Mouse (Mus musculus): Measurements from ENCODE around the gene Senp7.
"Not testable (repeated sequence)": the region's sequence is repeated elsewhere in the genome, so short reads cannot be mapped to it uniquely, and the experiment has no call there.

Gene Senp7

DNA sequence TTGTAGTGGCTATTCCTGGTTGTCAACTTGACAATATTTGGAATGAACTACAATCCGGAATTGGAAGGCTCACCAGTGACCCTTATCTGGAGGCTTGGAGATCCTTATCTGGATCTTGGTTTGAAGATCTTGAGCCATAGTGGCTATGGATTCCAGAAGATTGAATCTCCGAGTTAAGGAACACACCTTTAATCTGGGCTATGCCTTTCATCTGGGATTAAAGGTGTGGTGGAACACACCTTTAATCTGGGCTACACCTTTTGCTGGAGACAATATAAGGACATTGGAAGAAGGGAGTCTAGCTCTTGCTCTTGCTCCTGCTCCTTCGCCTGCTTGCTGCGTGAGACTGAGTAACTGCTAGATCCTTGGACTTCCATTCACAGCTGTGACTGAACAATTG lies at the start of gene Senp7:
TSS of gene Senp7 (plus strand) at position 301 of the 400 bp plus-strand sequence.
- DNase-seq (ENCODE audit: low spot score): not testable (repeated sequence)

DNA sequence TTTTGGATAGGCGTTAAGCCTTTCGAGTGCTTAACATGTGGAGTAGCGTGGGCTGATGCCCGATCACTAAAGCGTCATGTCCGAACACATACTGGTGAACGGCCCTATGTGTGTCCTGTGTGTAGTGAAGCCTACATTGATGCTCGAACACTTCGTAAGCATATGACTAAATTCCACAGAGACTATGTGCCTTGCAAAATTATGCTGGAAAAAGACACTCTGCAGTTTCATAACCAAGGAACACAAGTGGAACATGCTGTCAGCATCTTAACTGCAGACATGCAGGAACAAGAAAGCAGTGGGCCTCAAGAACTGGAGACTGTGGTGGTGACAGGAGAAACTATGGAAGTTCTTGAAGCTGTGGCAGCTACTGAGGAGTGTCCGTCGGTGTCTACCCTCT lies 41.3 kb upstream of the Senp7 start:
- DNase-seq (ENCODE audit: low spot score): no peak

DNA sequence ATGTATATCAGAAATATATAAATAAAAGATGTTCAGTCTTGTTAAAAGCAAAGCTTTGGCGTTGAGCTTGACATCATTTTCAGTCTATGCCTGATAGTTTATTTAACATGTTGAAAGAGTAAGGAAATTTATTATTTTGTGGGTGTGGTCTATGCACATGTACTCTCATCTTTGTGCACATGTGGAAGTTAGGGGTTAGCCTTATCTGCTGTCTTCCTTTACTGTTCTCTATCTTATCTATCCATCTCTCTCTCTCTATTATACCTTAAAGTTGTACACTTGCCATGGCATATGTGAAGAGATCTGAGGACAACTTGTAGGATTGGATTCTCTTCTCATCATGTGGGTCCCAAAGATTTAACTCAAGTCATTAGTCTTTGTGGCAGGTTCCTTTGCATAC lies 39.3 kb upstream of the Senp7 start:
- no peak for DNase-seq (ENCODE audit: low spot score)

DNA sequence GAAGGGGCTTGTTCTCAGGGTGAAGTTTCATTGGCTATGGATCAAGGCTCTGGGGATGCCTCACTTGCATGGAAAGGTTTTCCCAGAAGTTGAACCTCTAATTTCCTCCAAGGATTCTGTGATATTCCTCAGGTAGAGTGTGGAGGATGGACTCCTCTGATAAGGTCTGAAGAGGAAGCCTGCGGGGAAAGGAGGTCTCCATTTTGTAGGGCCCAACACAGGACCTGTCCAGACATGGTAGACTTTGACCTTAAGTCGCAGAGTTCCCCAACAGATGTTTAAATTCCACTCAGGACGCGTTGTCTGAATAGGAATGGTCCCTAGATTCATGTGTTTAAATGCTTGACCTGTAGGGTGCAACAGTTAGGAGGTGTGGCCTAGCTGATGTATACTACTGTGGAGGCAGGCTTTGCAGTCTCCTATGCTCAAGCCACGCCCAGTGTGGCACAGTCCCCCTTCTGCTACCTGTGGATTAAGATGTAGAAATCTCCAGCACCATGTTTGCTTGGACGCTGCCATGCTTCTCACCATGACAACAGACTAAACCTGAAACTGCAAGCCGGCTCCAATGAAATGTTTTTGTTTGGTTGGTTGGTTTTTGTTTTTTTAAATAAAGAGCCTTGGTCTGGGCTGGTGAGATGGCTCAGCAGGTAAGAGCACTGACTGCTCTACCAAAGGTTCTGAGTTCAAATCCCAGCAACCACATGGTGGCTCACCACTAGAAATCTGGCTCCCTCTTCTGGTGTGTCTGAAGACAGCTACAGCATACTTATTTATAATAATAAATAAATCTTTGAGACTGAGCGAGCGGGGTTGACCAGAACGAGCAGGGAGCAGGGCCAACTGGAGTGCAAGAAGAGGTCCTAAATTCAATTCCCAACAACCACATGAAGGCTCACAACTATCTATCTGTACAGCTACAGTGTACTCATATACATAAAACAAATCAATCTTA lies 35.1 kb upstream of the Senp7 start:
- no peak for DNase-seq (ENCODE audit: low spot score)

DNA sequence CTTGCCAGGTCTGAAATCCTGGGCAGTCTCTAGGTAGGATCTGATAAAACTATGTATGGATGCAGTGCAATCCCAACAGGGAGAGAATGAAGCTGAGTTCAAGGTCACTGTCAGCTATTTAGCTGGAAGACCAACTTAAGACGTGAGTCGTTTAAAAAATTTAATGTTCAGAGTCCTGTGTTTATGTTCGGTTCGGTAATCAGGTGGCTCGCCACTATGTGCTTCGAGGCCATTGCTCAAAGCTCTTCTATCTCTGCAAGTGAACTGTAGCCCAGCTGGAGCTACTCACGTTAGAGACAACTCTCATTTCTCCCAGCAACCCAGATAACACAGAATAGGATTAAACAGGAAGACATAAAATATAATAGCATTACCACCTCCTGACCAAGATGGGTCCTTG lies 34.1 kb upstream of the Senp7 start:
- no peak for DNase-seq (ENCODE audit: low spot score)

DNA sequence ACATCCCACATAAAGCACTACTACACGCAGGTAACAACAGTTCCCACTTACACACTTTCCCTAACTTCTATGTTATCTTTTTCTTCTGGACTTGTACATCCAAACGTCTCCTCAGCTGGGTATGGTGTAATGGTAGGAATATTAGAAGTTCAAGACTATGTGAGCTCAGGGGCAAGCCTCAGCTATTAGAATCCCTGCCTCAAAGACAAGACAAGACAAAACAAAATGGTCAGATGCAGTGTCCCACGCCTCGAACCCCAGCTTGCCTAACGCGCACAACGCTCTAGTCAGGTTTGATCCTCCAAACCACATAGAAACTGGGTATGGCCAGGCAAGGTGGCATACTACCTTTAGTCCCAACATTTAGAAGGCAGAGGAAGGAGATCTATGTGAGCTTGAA lies 28.5 kb upstream of the Senp7 start:
- DNase-seq (ENCODE audit: low spot score): no peak

DNA sequence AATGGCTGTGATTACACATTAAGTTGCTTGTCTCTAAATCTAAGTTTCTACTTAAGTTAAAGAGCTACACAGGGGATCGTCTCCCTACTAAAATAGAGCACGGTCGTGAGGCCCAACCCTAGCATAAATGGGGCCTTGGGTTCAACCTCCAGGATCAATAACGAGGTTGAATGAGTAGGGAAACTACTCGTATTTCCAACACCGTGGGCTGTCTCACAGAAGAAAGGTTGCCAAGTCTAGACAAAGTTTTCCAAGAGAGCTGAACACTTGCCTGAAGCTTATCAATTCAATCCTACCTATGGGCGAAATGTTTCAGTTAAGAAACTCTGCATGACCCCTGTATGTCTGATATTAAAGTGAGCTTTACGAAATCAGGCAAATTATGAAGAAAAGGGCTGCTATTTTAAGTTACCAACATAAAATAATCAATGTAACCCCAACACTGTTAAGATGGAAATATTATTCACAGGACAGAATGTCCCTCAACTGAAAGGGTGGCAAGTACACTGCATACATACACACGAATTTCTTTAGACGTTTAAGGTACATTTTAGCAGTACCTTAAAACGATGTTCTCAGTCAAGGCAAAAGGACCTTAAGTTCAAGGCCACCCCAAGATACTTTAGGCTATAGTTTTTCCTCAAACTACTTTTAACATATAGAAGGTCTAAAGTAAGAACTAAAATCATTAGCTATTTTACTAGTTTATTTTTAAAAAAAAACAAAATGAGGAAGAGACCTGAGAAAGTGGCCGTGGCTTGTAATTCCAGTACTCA lies 20.1 kb upstream of the Senp7 start:
- DNase-seq (ENCODE audit: low spot score): no peak

DNA sequence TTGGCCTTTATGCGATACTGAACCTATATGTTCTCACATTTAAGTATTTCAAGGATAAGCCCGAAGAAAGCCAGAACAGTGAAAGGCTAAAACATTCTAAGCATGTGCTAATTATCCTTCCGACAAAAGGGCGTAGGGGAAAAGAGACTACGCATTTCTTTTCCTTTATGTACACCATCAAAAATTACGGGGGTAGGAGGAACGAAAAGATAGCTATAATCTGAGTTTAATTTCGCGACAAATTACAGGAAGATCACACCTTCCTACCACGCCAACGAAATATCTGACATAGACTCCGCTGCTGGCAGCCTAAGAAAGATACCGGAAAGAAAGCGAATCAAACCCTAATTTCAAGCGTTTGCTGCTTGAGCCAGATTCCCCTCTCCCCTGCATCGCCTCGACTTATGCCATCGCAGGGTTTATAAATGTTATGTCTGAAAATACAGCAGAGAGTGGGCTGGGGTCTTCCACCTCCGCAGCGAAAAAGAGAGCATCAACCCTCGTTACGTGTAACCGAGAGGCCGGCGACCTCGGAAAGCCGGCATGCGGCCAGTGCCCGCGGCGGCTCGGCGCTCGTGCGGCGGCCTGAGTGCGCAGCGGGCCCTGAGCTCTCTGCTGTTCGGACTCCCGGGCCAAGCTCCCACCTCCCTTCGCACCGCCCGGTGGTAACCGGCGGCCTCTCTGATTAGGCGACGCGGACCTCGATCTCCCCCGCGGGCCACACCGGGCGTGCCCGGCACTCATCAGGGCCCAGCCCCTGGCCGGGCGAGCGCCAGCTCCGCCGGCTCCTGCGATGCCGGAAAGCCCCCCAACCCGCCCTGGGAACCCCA lies 19.2 kb upstream of the Senp7 start:
- no peak for DNase-seq (ENCODE audit: low spot score)

DNA sequence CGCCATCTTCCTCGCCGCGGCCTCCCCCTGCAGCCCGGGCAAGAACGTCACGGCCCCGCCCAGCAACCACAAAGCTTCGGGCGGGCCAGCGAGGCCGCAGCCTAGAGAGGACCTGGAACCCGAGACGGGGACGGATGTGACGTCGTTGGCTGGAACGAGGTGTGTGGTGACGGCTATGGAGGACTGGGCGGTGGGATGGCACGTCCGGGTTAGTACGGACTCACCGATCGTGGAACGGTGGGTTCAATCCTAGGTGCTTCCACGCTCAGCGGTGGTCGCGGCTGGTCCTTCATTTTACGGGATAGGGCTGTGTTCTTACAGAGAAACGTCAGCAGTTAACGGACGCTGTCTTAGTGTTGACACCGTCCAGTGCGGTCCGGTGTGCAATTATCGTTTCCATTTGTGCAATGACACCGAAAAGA lies 18.5 kb upstream of the Senp7 start, which contains the start of gene Pcnp:
TSS of gene Pcnp (minus strand) at position 79 of the 422 bp plus-strand sequence.
- DNase-seq (ENCODE audit: low spot score): peak; percentile 96

DNA sequence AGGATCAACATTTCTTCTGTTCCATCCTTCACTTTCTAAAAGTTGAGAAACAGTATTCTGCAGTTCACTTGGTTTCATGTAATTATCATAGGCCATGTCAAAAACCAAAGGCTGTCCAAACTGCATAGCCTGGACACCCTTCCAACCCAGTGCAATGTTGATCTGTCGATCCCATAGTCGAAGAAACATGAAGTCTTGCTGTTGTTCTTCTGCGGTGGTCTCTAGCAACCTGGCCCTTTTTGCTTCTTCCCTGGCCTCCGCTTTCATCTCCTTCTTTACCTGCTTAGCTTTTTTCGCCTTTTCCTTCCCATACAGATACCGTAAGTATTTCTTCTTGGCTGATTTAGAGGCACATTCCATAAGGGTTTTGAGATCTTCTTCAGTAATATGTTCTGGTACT lies 13.6 kb upstream of the Senp7 start:
- no peak for DNase-seq (ENCODE audit: low spot score)

DNA sequence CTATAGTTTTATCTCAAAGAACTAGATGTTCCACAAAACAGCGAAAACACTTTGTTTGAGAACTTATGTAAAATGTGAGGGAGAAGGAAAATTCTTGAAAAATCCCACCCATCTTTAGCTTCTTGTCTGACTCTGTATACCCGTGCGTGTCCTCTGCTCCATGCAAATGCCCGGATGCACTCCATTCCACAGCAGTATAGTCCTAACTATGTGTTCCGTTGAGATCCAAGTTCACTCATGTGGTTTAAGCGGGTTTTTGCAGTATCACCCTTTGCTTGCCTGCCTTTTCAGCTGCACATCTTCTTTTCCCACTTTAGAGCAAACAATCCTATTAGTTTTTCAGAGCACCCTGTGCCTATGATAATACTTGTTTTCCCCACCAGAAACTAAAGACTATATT lies 11.6 kb upstream of the Senp7 start:
- no peak for DNase-seq (ENCODE audit: low spot score)

DNA sequence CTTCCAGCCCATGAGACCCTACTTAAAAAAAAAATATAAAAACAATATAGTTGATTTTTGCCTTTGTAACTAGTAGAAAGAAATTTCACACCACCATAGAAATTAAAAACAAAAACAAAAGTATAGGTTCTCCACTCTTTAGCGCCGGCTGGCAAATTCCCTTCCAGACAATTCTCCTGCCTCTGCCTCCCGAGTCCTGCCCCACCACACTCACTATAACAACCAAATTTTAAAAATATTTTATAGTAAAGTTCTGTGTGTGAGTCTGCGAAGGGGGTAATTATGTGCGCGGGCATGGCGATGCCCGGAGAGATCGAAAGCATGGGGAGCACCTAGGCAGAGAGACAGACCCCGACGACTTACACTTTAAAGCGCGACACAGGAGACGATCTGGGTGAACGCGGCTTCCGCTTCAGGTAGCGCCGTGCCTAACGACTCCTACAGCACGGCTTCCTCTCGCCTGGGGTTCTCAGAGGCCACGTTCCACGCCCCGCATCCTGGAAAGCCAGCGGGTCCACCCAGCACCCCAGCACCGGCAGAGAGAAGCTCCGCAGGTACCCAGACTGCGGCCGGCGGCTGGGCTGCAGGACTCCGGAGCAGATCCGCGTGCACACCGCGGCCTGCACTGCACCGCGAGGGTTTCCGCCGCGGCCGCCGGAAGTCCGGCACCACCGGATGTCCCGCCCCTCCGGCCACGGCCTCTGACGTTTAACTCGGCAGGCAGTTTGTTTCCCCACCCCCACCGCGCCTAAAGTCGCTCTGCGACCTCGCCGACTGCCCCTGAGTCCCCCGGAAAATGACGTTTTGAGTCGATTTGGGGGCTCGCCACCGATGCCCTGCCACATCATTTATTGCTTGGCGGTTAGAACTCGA lies 10.8 kb upstream of the Senp7 start, which contains the start of gene Trmt10c:
TSS of gene Trmt10c (minus strand) at position 682 of the 873 bp plus-strand sequence.
- DNase-seq (ENCODE audit: low spot score): peak; percentile 95

DNA sequence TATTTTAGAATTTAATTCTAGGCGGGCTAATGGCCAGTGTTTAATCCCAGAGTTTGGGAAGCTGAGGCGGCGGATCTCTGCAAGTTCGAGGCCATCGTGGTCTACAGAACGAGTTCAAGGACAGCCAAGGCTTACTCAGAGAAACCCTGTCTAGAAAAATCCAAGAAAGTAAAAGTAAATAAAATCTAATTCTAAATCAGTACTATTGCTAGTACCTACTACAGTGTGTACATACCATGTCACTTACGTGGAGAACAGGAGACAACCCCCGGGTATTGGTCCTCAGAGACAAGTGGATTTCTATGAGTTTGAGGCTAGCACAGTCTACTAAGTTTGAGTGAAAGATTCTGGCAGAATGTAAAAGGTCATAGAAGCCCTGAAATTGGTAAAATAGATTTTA lies 10.0 kb upstream of the Senp7 start:
- no peak for DNase-seq (ENCODE audit: low spot score)

DNA sequence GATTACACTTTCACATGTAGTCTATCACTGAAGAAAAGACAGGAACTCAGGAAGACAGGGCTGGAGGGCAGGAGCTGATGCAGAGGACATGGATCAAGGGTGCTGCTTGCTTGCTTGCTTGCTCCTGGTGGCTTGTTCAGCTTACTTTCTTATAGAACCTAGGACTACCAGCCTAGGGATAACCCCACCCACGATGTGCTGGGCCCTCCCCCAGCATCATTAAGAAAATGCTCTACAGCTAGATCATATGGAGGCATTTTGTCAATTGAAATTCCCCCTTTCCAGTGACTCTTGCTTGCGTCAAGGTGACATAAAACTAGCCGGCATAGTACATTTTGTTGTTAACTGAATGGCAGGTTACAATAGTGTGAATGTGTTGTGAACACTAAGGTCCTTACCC lies 7.8 kb downstream of the Senp7 start:
- no peak for DNase-seq (ENCODE audit: low spot score)

DNA sequence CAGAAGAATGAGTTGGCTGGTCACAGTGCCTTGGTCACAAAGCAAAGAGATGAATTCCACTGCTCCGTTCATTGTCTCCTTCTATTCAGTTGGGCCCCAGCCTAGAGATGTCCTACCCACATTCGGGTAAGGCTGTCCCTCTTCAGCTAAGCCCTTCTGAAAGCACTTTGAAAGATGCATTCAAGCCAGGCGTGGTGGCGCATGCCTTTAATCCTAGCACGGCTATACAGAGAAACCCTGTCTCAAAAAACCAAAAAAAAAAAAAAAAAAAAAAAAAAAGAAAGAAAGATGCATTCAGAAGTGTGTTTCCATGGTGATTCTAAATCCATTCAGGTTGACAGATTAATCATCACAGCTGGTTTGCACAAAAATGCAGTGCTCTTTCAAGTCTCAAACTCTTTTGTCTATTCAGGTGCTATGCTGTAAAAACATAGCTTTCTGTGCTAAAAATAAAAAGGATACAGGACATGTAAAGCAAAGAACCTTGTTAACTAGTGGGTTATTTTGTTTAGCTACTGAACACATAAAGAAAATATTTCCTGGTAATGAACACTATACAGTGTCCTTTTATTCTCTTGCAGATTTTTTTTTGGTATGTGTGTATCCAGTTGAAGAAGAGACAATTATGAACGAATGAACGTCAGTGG lies 8.9 kb downstream of the Senp7 start:
- no peak for DNase-seq (ENCODE audit: low spot score)

DNA sequence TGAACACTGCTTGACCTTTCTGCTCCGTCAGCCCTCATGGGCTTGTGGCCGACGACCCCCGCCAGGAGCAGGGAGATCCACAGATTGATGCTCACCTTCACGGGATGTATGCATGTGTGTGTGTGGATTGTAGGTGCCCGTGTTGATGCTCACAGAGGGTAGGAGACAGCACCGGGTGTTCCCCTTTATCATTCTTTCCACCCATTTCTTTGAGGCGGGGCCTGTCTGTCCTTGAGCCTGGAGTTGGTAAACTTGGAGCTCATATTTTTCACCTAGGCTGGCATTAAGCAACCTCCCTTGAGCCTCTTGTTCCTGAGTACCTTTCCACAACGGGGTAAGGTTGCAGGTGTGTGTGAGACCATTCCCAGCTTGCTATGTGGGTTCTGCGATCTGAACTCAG lies 10.0 kb downstream of the Senp7 start:
- no peak for DNase-seq (ENCODE audit: low spot score)

DNA sequence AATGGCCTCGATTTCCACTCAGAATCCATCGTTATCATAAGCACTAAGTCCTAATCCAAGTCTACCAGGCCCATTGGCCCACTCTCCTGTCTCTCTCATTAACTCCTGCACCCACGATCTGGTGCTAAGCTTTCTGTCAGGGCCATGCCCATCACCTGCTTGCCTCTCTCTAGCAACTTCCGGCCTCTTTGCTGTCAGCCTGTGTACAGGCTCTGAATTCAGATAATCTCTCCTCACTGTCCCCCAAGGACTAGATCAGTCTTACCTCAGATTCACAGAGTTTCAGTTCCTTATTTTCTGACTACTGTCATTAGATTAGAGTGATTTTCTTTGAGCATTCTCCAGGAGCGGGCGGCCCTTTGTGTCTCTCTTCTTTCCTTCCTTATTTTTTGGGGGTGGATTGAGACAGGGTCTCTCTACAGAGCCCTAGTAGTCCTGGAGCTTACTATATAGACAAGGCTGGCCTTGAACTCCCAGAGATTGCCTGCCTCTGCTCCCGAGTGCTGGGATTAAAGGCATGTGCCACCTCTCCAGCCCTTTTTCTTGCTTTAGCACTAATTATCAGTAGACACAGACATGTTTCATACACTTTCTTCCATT lies 14.0 kb downstream of the Senp7 start:
- no peak for DNase-seq (ENCODE audit: low spot score)

DNA sequence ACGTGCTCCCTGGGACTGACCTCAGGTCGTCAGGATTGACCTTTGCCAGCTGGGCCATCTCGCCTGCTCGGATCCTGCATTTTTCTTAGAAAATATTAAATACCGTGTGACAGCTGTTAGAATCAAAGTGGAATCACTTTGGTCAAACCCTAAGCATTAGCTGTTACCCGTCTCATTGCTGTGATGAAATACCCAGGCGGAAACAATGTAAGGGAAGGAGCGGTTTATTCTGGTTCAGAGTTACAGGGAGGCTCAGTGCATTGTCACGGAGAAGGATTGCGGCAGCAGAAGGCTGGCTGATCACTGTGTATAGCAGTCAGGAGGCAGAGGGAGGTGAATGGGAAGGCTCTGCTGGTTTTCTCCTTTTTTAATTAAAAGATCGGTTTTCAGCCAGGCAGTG lies 14.8 kb downstream of the Senp7 start:
- DNase-seq (ENCODE audit: low spot score): no peak

DNA sequence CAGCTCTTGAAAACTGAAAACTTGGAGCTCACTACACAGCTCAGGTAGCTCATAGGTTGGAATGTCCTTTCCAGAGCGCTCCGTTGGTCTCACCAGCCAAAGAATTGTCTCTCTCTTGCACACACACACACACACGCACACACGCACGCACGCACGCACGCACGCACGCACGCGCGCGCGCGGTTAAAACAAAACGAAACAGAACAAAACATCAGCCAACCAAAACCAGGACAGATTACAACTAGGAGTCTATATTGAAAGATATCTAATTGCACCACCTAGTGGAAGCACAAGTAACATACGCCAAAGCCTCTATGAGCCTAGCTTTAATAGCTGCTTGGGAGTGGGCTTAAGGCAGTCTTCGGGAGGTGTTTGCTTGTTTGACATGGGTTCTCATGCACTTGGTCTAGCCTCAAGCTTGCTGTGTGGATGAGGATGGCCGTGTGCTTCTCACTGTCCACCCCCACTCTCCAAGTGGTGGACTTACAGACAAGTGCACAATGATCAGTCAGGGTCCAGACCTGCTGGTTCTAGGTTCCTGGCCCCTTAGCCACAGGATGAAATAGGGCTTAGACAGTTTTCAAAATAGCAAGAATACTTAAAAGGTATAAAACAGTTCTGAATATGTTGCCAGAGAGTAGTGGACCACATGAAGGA lies 16.3 kb downstream of the Senp7 start:
- peak; percentile 13 for DNase-seq (ENCODE audit: low spot score)

DNA sequence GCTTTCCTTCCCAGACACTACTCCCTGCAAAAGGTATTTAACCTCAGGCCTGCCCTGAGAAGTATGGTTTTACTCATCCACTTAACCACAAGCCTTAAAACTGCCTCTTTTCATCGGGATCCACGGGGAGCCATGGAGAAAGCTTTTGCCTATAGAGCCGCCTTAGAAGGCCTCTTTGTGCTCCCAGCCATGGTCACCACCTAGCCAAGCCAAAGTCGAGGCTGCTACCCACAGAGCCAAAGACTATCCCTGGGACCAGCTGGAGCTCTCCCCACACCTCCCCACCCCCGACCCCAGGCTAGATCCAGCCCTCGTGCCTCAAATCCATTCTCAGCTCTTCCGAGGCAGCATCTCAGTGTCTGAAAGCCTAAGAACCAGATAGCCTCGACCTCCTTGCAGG lies 18.0 kb downstream of the Senp7 start:
- DNase-seq (ENCODE audit: low spot score): no peak

All from urinary bladder, postnatal 25 days (tissue).